Mouse (Mus musculus): ENCODE measurements at regions not wholly inside any gene's neighbourhood (a gene's known extent, or its start where the extent isn't known, plus 50 kb on each side); places are given as distances from the start of the nearest gene placed in this dataset.

DNA sequence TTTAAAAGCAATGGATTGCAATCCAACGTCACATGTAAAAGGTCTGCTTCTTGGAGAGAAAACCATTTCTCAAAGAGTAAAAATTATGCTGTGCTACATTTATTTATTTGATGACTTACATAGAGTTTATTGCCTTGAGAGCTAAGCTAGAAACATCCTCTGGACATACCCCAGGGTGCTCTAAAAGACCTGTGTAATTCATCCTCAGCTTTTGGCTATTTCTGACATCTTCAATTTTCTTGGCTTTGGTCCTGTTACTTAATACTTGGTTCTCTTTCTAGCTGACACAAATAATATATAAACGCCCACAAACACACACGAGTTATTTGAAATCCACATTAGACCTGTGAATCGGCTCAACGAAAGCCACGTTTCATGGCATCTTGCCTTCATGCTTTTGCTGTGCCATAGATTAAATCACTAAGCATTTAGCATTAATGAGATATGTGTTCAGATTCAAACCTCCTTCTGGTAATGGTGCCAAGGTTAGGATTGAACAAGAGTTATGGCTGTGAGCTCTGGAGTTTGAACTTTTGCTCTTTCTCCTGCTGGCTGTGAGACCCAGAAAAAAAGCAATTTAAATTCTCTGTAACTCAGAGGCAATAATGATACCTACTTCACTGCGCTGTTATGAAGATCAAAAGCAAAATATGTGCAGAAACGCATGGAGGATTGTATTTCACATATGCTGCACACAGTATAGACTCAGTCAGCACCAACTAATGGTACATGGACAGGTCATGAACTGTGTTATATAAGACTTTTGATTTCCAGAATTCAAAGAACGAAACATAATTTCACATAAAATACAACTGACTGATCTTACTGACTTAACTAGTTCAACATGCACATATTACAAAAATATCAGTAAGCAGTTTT, 89.6 kb upstream of the Gimd1 start:
- no peak overlapping the region for H3K27ac ChIP-seq (ENCODE audit: low read depth, low read length)
- ATAC-seq (ENCODE audit: low FRiP score) (no peak), DNase-seq (ENCODE audit: low spot score) (no peak)
- no peak overlapping the region for H3K4me2 ChIP-seq (ENCODE audit: low read depth, low read length, poor library complexity, severe bottlenecking)
- H3K36me3 ChIP-seq (ENCODE audit: insufficient read depth, low read length): no peaks in the 10 kb centered on the region
- TF ChIP-seq CTCF (IDR thresholded peaks at IDR 0.05): no peak
- H3K4me1 ChIP-seq (ENCODE audit: insufficient read depth, low read length): no peaks in the 10 kb centered on the region
- H3K9me3 ChIP-seq (ENCODE audit: low read length): no peaks in the 10 kb centered on the region
- H3K9ac ChIP-seq (replicated peaks; ENCODE audit: low read length, poor library complexity, severe bottlenecking): no peak overlapping the region
- H3K27me3 ChIP-seq (ENCODE audit: insufficient read depth, low read length): no peaks in the 10 kb centered on the region
- WGBS: 89% methylated on average over 9 of the region's 9 CpGs
- H3K4me3 ChIP-seq (ENCODE audit: low read depth, low read length): no peak overlapping the region

DNA sequence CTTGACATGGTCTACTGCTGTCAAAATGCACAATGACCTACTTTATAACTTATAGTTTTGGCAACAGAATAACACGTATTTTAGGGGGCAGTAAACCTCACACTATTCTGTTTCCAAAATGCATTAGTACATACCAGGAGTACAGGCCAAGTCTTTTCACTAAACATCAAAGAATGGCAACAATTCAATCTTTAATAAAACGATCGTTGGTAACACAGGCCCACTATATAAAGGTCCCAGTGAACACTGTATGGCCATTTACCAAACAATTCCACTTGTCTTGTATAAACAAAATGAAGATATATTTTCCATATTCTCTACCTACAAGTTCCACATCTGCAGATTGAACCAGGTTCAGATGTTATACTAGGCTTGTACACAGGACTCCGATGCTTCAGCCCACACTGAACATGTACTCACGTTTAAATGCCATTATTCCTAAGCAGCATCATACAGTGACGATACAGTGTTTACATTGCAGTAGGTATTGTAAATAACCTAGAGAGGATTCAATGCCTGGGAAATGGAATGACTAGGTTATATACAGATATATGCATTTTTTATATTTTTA, 78.3 kb upstream of the Gimd1 start:
- H3K4me3 ChIP-seq (ENCODE audit: low read depth, low read length): no peak overlapping the region
- H3K4me2 ChIP-seq (ENCODE audit: low read depth, low read length, poor library complexity, severe bottlenecking): no peak overlapping the region
- H3K4me1 ChIP-seq (ENCODE audit: insufficient read depth, low read length): no peaks in the 10 kb centered on the region
- no peak for TF ChIP-seq CTCF (IDR thresholded peaks at IDR 0.05)
- H3K27me3 ChIP-seq (ENCODE audit: insufficient read depth, low read length): no peaks in the 10 kb centered on the region
- no peak overlapping the region for H3K27ac ChIP-seq (ENCODE audit: low read depth, low read length)
- WGBS: 92% methylated on average over 6 of the region's 6 CpGs
- DNase-seq (ENCODE audit: low spot score) (no peak), ATAC-seq (ENCODE audit: low FRiP score) (no peak)
- H3K9ac ChIP-seq (replicated peaks; ENCODE audit: low read length, poor library complexity, severe bottlenecking): no peak overlapping the region
- H3K36me3 ChIP-seq (ENCODE audit: insufficient read depth, low read length): no peaks in the 10 kb centered on the region
- H3K9me3 ChIP-seq (ENCODE audit: low read length): no peaks in the 10 kb centered on the region

DNA sequence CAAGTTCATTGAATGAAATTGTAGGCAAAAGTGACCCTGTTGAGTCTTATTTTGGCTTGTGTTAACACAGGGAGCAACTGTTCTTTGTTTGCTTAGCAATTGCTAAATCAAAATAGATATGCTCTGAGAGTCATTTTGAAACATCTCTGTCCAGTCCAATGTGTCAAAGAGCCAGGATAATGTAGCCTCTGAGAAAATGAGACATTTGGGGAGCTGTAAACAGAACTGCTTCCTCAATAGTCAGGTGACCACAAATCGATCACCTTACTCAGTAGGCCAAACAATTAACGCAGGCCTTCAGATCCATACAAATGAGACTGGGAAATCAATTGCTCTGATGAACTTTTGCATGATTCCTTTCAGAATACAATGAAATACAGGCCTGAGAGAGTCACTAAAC, 63.9 kb upstream of the Gimd1 start:
- no peaks in the 10 kb centered on the region for H3K4me1 ChIP-seq (ENCODE audit: insufficient read depth, low read length)
- no peak for ATAC-seq (ENCODE audit: low FRiP score)
- no peaks in the 10 kb centered on the region for H3K9me3 ChIP-seq (ENCODE audit: low read length)
- no peak overlapping the region for H3K9ac ChIP-seq (replicated peaks; ENCODE audit: low read length, poor library complexity, severe bottlenecking)
- no peaks in the 10 kb centered on the region for H3K36me3 ChIP-seq (ENCODE audit: insufficient read depth, low read length)
- no peak for TF ChIP-seq CTCF (IDR thresholded peaks at IDR 0.05)
- 93% methylated on average over 2 of the region's 2 CpGs for WGBS
- DNase-seq (ENCODE audit: low spot score): no peak
- H3K27ac ChIP-seq (ENCODE audit: low read depth, low read length): no peak overlapping the region
- no peak overlapping the region for H3K4me2 ChIP-seq (ENCODE audit: low read depth, low read length, poor library complexity, severe bottlenecking)
- H3K4me3 ChIP-seq (ENCODE audit: low read depth, low read length): no peak overlapping the region
- H3K27me3 ChIP-seq (ENCODE audit: insufficient read depth, low read length): no peaks in the 10 kb centered on the region

DNA sequence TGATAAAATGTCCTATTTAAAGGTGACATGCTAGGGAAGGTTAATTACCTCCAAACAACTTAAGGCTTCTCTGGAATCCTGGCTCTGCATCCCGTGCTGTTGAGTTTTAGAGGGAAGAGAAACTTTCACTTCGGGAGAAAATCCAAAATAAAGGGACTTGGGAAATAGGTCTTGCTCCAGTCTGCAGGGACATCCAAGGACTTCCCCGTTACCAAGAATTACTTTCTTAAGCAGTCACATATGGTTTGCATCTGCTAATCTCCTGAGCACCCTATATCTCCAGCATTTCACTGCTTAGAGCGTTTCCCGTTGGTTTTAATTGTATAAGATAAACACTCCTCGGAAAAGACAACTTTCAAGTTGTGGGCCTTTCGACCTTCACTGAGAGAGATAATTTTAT, 63.3 kb upstream of the Gimd1 start:
- no peak overlapping the region for H3K4me2 ChIP-seq (ENCODE audit: low read depth, low read length, poor library complexity, severe bottlenecking)
- H3K27me3 ChIP-seq (ENCODE audit: insufficient read depth, low read length): no peaks in the 10 kb centered on the region
- ATAC-seq (ENCODE audit: low FRiP score): no peak
- no peak overlapping the region for H3K9ac ChIP-seq (replicated peaks; ENCODE audit: low read length, poor library complexity, severe bottlenecking)
- H3K9me3 ChIP-seq (ENCODE audit: low read length): no peaks in the 10 kb centered on the region
- H3K36me3 ChIP-seq (ENCODE audit: insufficient read depth, low read length): no peaks in the 10 kb centered on the region
- H3K4me1 ChIP-seq (ENCODE audit: insufficient read depth, low read length): no peaks in the 10 kb centered on the region
- no peak overlapping the region for H3K4me3 ChIP-seq (ENCODE audit: low read depth, low read length)
- H3K27ac ChIP-seq (ENCODE audit: low read depth, low read length): no peak overlapping the region
- TF ChIP-seq CTCF (IDR thresholded peaks at IDR 0.05): no peak
- DNase-seq (ENCODE audit: low spot score): no peak
- 89% methylated on average over 7 of the region's 7 CpGs for WGBS

All from midbrain, postnatal 0 days (tissue).